Mouse (Mus musculus) 3134 (cell line): Measurements from ENCODE around the gene Olfr95.
"Not testable (repeated sequence)": the region's sequence is repeated elsewhere in the genome, so short reads cannot be mapped to it uniquely, and the experiment has no call there.

ENCODE experiments used
- DNase-seq: peaks from one replicate; pipeline ENCODE4 v3.0.0-alpha.2; 2011; ENCODE audit warnings: low spot score; ENCODE audit not compliant: insufficient read length; ENCODE audit errors: extremely low read depth

The Olfr95 gene

DNA sequence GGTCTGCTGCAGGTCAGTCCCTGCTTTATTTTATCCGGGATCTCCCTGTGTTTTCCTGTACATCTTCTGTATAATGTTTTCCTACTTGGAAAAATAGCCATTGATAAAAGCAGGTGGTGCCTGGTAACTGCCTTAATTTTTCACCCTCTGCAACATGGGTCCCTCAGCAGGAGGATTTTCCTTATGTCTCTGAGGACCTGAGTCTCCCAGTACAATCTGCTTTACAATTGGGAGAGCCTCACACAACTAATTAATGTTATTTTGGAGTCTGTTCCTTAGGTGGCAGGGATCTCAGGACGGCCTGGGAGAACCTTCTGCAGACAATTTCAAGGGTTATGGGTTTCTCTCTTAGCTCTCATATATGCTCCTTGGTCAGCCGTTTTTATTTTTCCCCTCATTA is at the start of gene Olfr95:
Olfr95 (minus strand) TSS at position 101 of the 400 bp plus-strand sequence.
- DNase-seq, result no peak

GRCm38 (mm10) chr17:37250544-37250943 is 37.6 kb upstream of the Olfr95 start:
- DNase-seq, result no peak

- no peak for DNase-seq
Measured at GRCm38 (mm10) chr17:37249460-37249859, 36.5 kb upstream of the Olfr95 start.

DNA sequence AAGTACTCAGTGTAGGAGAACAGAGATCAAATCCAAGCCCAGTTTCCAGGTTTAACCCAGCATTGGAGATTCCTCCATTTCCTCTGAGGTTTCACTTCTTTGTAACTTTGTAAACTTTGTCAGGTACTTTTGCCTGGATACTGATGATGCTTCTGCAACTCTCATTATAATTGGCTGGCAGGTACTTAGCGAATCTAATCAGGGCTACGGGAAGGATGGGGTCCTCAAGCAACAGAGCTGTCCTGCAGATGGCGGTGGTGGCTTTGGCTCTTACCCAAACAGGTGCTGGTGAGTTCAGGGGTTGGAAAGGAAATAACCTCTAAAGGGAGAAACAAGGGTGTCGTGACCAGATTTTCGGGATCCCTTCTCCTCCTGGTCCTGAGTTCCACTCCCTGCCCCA is 33.8 kb upstream of the Olfr95 start:
- peak; percentile 42 for DNase-seq

DNA sequence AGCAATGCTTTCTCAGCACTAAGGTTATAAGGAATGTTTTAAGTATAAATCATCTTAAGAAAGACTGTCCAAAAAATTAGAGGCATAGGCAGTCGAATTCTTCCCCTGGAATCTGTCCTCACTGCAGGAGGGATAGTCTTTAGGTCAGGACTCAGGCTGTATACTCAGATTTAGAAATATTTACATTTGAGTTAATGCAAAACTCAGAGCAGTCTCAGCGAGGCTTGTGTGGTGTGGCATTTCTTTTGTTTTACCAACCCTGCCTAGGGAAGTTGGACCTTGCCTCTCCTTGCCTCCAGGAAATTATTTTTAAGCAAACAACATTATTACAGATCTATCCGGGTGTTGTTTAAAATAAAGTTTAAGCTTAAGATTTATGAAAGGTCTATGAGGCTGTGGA is 29.3 kb upstream of the Olfr95 start:
- DNase-seq, result no peak

GRCm38 (mm10) chr17:37237230-37237629 is 24.3 kb upstream of the Olfr95 start, which contains the start of gene Olfr97:
Gene Olfr97 (minus strand): TSS chr17:37237330.
- not testable (repeated sequence) for DNase-seq

DNA sequence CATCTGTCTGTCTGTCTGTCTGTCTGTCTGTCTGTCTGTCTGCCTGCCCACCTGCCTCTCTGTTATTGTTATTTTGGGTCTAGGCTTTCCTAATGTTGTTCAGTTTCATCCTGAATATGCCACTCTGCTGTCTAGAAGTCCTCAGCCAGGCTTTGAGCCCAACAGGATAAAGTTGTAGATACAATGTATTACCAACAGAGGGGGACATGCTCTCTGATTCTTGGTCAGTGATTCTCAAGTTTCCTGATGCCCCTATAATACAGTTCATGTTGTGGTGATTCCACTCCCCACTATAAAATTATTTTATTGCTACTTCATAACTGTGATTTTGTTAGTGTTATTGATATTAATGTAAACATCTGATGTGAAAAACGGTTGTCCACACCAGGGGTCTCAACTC is 9.0 kb upstream of the Olfr95 start:
- no peak for DNase-seq

DNA sequence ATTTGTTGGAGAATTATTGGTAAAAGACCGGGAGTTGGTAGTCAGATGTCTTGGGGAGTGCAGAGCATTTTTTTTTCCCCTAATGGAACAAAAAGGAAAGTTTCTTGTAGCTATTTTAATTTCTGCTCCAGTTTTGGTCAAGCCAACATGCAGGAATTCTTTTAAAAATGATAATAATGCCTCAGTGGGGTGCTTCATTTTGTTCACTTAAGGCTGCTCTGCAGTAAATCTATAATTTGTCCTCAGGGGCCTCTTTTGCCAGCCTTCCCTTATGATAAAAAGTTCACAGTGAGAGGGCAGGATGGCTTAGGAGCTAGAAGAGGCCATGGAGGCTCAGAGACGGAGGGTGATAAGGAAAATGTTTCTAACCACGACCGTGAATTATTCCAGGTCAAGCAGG is 6.9 kb upstream of the Olfr95 start, which contains the start of gene Olfr96:
Olfr96 (plus strand) TSS at position 301 of the 400 bp plus-strand sequence.
- no peak for DNase-seq

DNA sequence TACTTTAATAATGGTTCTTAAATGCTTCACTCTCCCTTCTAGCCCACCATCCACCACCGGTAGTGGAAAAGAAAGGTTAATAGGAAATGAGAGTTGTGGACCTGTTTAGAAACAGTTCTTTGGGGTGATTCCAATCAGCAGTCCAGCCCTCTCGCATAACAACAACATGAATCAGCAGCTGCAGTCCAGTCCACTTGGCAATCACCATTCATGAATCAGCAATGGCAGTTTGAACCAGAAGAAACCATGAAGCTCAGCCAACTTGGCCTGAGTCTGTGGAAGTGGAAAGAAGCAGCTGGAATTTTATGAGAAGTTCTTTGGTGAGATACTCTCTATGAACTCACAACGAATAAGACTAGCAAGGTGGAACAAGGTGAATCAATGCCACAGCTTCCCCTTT is 5.6 kb upstream of the Olfr95 start:
- peak; percentile 67 for DNase-seq

GRCm38 (mm10) chr17:37210884-37211768 is 1.8 kb downstream of the Olfr95 start:
- peak; percentile 5 for DNase-seq

- DNase-seq, result no peak
Measured at GRCm38 (mm10) chr17:37203917-37204236, 9.0 kb downstream of the Olfr95 start.

- peak; percentile 32 for DNase-seq
Measured at GRCm38 (mm10) chr17:37203206-37203916, 9.6 kb downstream of the Olfr95 start.

- no peak for DNase-seq
Measured at GRCm38 (mm10) chr17:37200894-37201293, 12.0 kb downstream of the Olfr95 start, which contains the start of gene Olfr94. Gene Olfr94 (minus strand): TSS chr17:37200994.

GRCm38 (mm10) chr17:37196845-37197724 is 15.8 kb downstream of the Olfr95 start:
- peak; percentile 6 for DNase-seq

GRCm38 (mm10) chr17:37194782-37195181 is 18.1 kb downstream of the Olfr95 start:
- DNase-seq, result peak; percentile 40

DNA sequence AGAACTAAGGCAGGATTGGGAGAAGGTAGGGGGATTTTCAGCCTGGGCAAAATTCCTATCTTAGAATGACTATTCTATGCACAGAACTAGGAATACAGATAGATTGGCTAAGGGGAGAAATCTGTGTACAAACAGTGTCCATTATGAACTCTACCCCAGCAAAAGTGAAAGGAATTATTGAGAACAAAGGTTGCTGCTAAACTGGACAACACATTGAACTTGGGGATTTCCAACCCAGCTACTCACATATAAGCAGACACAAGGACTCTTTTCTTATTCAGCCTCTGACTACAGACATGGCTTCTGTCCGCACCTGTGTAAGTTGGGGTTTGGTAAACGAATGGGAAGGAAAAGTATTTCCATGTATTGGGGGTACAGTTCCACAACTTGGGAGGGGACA is 19.3 kb downstream of the Olfr95 start, which contains the start of gene Ubd:
Ubd (plus strand) TSS at position 237 of the 400 bp plus-strand sequence.
- no peak for DNase-seq

GRCm38 (mm10) chr17:37193032-37193431 is 19.9 kb downstream of the Olfr95 start:
- peak; percentile 15 for DNase-seq

GRCm38 (mm10) chr17:37190711-37191110 is 22.2 kb downstream of the Olfr95 start:
- peak; percentile 14 for DNase-seq

DNA sequence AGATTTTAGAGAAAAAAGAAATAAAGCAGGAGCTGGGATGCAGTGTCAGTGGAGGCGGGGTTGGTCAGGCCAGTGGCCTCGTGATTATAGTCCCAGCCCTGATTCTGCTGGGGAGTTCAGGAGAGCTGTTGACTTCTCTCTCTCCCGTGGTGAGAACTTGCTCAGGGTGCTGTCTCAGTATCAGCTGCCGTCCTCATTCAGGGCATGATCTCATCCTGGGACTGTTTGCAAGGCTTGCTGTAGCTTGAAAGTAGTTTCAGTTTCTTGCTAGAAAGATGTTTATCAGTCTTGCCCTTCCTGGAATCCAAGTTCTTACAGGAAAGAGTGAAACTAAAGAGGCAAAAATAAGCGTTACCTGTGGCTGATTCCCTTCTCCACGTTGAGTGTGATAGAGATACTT is 27.4 kb downstream of the Olfr95 start:
- DNase-seq, result peak; percentile 20

GRCm38 (mm10) chr17:37161394-37161793 is 51.5 kb downstream of the Olfr95 start, which contains the start of gene Olfr93:
Gene Olfr93 (minus strand): TSS chr17:37161494.
- DNase-seq, result no peak
